Mouse (Mus musculus) lung, postnatal 0 days (tissue): ENCODE measurements around the gene Kcnk12.

Source experiments
- CTCF ChIP-seq: IDR thresholded peaks from 2 replicates; pipeline ENCODE4 v1.5.1; 2016; ENCODE audit warnings: antibody characterized with exemption, mild to moderate bottlenecking
- EP300 ChIP-seq: IDR thresholded peaks from 2 replicates; pipeline ENCODE4 v1.6.1; 2016; ENCODE audit warnings: antibody characterized with exemption, mild to moderate bottlenecking, control low read depth

DNA sequence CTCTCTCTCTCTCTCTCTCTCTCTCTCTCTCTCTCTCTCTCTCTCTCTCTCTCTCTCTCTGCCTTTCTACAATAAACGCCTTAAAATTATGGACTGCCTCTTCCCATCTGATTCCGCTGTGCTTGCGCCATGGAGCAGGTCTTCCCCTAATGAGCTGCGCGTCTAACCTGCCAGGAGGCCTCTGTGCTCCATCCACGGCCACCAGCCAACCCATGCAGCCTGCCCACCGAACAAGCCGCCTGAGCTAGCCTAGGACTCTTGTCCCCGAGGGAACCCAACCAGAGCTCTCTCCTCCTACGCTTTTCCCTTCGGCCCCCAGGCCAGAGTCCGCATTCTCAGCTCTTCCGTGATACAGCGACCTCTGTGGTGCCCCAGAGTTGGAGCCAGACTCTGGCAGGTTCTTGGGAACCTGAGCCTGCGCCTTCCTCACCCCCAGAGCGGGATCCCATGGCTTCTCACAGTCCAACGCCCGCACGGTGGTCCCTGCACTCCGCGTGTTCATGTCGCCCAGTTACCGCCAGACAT is 28.3 kb upstream of the Kcnk12 start:
- TF ChIP-seq CTCF (no peak), EP300 (no peak)
